Mouse (Mus musculus) hindbrain, embryonic 14.5 days (tissue): Measurements from ENCODE around the gene Ccdc58. TPM values are rescaled to one million over a fixed set of nuclear protein-coding genes. Genes with fewer than 3 reads are reported as not detected.

Experiments
- ATAC-seq: fragments of 200-750 bp; cut with Nextera tagmentation; 2 replicates; pipeline ENCODE4 v1.8.0; 2017; ENCODE audit warnings: moderate number of reproducible peaks, mild to moderate bottlenecking, moderate TSS enrichment, moderate library complexity; ENCODE audit not compliant: low FRiP score
- DNase-seq: peaks from one replicate; pipeline ENCODE4 v3.0.0-alpha.2; 2015; ENCODE audit warnings: low spot score
- H3K27ac ChIP-seq: fragments of 300-500 bp; sonication (generic); 2 replicates; pipeline ENCODE4 v1.5.1; 2014; ENCODE audit warnings: mild to moderate bottlenecking, moderate library complexity
- H3K27me3 ChIP-seq: fragments of 300-500 bp; sonication (generic); 2 replicates; pipeline ENCODE4 v1.6.1; 2014; ENCODE audit warnings: mild to moderate bottlenecking, low read length, mixed read lengths; ENCODE audit not compliant: control insufficient read depth, insufficient read depth
- H3K36me3 ChIP-seq: fragments of 300-500 bp; sonication (generic); replicated peaks from 2 replicates; pipeline ENCODE4 v1.6.1; 2014; ENCODE audit not compliant: control insufficient read depth, insufficient read depth
- H3K4me1 ChIP-seq: fragments of 300-500 bp; sonication (generic); replicated peaks from 2 replicates; pipeline ENCODE4 v1.6.1; 2014; ENCODE audit warnings: antibody characterized with exemption, low read length, mixed read lengths; ENCODE audit not compliant: control insufficient read depth, insufficient read depth
- H3K4me2 ChIP-seq: fragments of 300-500 bp; sonication (generic); replicated peaks from 2 replicates; pipeline ENCODE4 v1.6.1; 2014; ENCODE audit warnings: mild to moderate bottlenecking, moderate library complexity
- H3K4me3 ChIP-seq: fragments of 300-500 bp; sonication (generic); replicated peaks from 2 replicates; pipeline ENCODE4 v1.5.1; 2014; ENCODE audit warnings: mild to moderate bottlenecking, low read length
- H3K9ac ChIP-seq: fragments of 300-500 bp; sonication (generic); 2 replicates; pipeline ENCODE4 v1.6.1; 2014
- H3K9me3 ChIP-seq: fragments of 300-500 bp; sonication (generic); 2 replicates; pipeline ENCODE4 v1.6.1; 2016; ENCODE audit warnings: low read length; ENCODE audit not compliant: control insufficient read depth
- WGBS: fragments of 180-500 bp; shearing (Covaris S2); extraction: QIAGEN DNeasy Blood & Tissue Kit; methylation state at CpG from one replicate; pipeline ENCODE4 v1.1.7; 2014; 5-methylcytosine and 5-hydroxymethylcytosine counted together
- polyA plus RNA-seq: library from polyadenylated mRNA; unstranded; fragments of >200 nt; fragmentation: Nextera tagmentation; extraction: Ambion mirVana; gene quantifications from 2 replicates; pipeline ENCODE4 v1.2.1, GENCODE M21; 2014

Ccdc58 gene
- polyA plus RNA-seq, 1 experiment from 2014 or later, result 26.8 TPM

GRCm38 (mm10) chr16:36069819-36070575 is 1.5 kb upstream of the Ccdc58 start:
- peak overlapping the region; percentile 85 for H3K4me2 ChIP-seq
- H3K4me1 ChIP-seq, result peaks cover 19% of the 10 kb centered on the region
- ATAC-seq, result no peak
- H3K27ac ChIP-seq, result no peak overlapping the region
- H3K9me3 ChIP-seq, result no peaks in the 10 kb centered on the region
- H3K4me3 ChIP-seq, result peak overlapping the region; percentile 76
- H3K9ac ChIP-seq, result peak overlapping the region; percentile 90
- H3K36me3 ChIP-seq, result no peaks in the 10 kb centered on the region
- 40% methylated on average over 9 of the region's 9 CpGs for WGBS
- no peak for DNase-seq
- no peaks in the 10 kb centered on the region for H3K27me3 ChIP-seq

- H3K27ac ChIP-seq, result peak overlapping the region; percentile 100
- WGBS, result 0% methylated on average over 16 of the region's 16 CpGs
These were observed 425 bp upstream of the Ccdc58 start for GRCm38 (mm10) chr16:36071071-36071449.

GRCm38 (mm10) chr16:36072410-36073011 is 1.0 kb downstream of the Ccdc58 start:
- Histone ChIP-seq H3K4me3 (peak overlapping the region; percentile 76), H3K9ac (peak overlapping the region; percentile 90), H3K9me3 (no peaks in the 10 kb centered on the region), H3K4me1 (peaks cover 19% of the 10 kb centered on the region), H3K36me3 (no peaks in the 10 kb centered on the region), H3K27ac (peak overlapping the region; percentile 100), H3K27me3 (no peaks in the 10 kb centered on the region), H3K4me2 (peak overlapping the region; percentile 85)
- DNase-seq (no peak), ATAC-seq (no peak)
- 29% methylated on average over 8 of the region's 8 CpGs for WGBS

More at GRCm38 (mm10) chr16:36071071-36071449, 425 bp upstream of the Ccdc58 start:
- Histone ChIP-seq H3K4me2 (peak overlapping the region; percentile 85), H3K9ac (peak overlapping the region; percentile 90), H3K4me3 (peak overlapping the region; percentile 76), H3K9me3 (no peaks in the 10 kb centered on the region), H3K36me3 (no peaks in the 10 kb centered on the region), H3K27me3 (no peaks in the 10 kb centered on the region), H3K4me1 (peaks cover 19% of the 10 kb centered on the region)
- ATAC-seq (no peak), DNase-seq (peak; percentile 27)

GRCm38 (mm10) chr16:36074772-36075171 is 3.3 kb downstream of the Ccdc58 start:
- DNase-seq (no peak), ATAC-seq (no peak)

GRCm38 (mm10) chr16:36079916-36080315 is 8.4 kb downstream of the Ccdc58 start:
- ATAC-seq, result no peak
- H3K9ac ChIP-seq, result no peak overlapping the region
- WGBS, result 94% methylated on average over 3 of the region's 3 CpGs
- no peak for DNase-seq
- H3K4me3 ChIP-seq, result no peak overlapping the region
- no peak overlapping the region for H3K27ac ChIP-seq
- H3K4me2 ChIP-seq, result no peak overlapping the region
- no peaks in the 10 kb centered on the region for H3K27me3 ChIP-seq
- H3K36me3 ChIP-seq, result peaks cover 17% of the 10 kb centered on the region; the same call in 1 of the 2 replicates
- no peaks in the 10 kb centered on the region for H3K9me3 ChIP-seq
- H3K4me1 ChIP-seq, result no peaks in the 10 kb centered on the region

More at GRCm38 (mm10) chr16:36074772-36075171, 3.3 kb downstream of the Ccdc58 start:
- Histone ChIP-seq H3K9me3 (no peaks in the 10 kb centered on the region), H3K4me2 (no peak overlapping the region), H3K4me3 (no peak overlapping the region), H3K9ac (no peak overlapping the region), H3K27me3 (no peaks in the 10 kb centered on the region), H3K27ac (no peak overlapping the region), H3K4me1 (peaks cover 10% of the 10 kb centered on the region), H3K36me3 (no peaks in the 10 kb centered on the region; the same call in 1 of the 2 replicates)
- WGBS, result 92% methylated on average over 3 of the region's 3 CpGs

GRCm38 (mm10) chr16:36087846-36088245 is 16.4 kb downstream of the Ccdc58 start:
- Histone ChIP-seq H3K4me2 (no peak overlapping the region), H3K9ac (no peak overlapping the region), H3K4me3 (no peak overlapping the region), H3K27ac (no peak overlapping the region), H3K9me3 (no peaks in the 10 kb centered on the region), H3K4me1 (no peaks in the 10 kb centered on the region), H3K27me3 (no peaks in the 10 kb centered on the region), H3K36me3 (peaks cover 63% of the 10 kb centered on the region)
- 94% methylated on average over 4 of the region's 4 CpGs for WGBS
- DNase-seq (no peak), ATAC-seq (no peak)

GRCm38 (mm10) chr16:36089065-36089464 is 17.6 kb downstream of the Ccdc58 start:
- no peak overlapping the region for H3K4me3 ChIP-seq
- H3K9ac ChIP-seq, result no peak overlapping the region
- no peaks in the 10 kb centered on the region for H3K4me1 ChIP-seq
- no peak overlapping the region for H3K4me2 ChIP-seq
- no peaks in the 10 kb centered on the region for H3K27me3 ChIP-seq
- DNase-seq, result no peak
- no peak for ATAC-seq
- 93% methylated on average over 7 of the region's 7 CpGs for whole genome bisulfite sequencing
- no peak overlapping the region for H3K27ac ChIP-seq
- H3K9me3 ChIP-seq, result no peaks in the 10 kb centered on the region
- H3K36me3 ChIP-seq, result peaks cover 52% of the 10 kb centered on the region

- Histone ChIP-seq H3K4me2 (no peak overlapping the region), H3K27me3 (no peaks in the 10 kb centered on the region), H3K9ac (no peak overlapping the region), H3K4me1 (no peaks in the 10 kb centered on the region), H3K36me3 (peaks cover 48% of the 10 kb centered on the region), H3K9me3 (no peaks in the 10 kb centered on the region), H3K4me3 (no peak overlapping the region), H3K27ac (no peak overlapping the region)
- DNase-seq (no peak), ATAC-seq (no peak)
- 71% methylated on average over 8 of the region's 8 CpGs for WGBS
These were observed 18.5 kb downstream of the Ccdc58 start for GRCm38 (mm10) chr16:36089850-36090616.
